Mouse (Mus musculus) frontal cortex, postnatal 25 days (tissue): Measurements from ENCODE around the gene Slc41a1.
A peak's percentile ranks its signal among the peaks of the same experiment; 100 is the strongest.

Source experiments
- DNase-seq, 2 experiments: peaks; one replicate each; pipeline ENCODE4 v3.0.0; 2022; ENCODE audit warnings: low spot score in 2 of 2

The Slc41a1 gene

GRCm38 (mm10) chr1:131827787-131828258 lies 530 bp downstream of the Slc41a1 start:
- DNase-seq: peak; percentile 85 to 90

GRCm38 (mm10) chr1:131828297-131829126 lies 1.2 kb downstream of the Slc41a1 start:
- no peak for DNase-seq

GRCm38 (mm10) chr1:131829279-131829678 lies 2.0 kb downstream of the Slc41a1 start:
- no peak for DNase-seq

- DNase-seq: no peak
Observed at GRCm38 (mm10) chr1:131830561-131830960, 3.3 kb downstream of the Slc41a1 start.

- no peak for DNase-seq
Observed at GRCm38 (mm10) chr1:131830971-131831641, 3.8 kb downstream of the Slc41a1 start.

GRCm38 (mm10) chr1:131837035-131837434 lies 9.7 kb downstream of the Slc41a1 start:
- DNase-seq: no peak

GRCm38 (mm10) chr1:131838542-131838941 lies 11.2 kb downstream of the Slc41a1 start:
- DNase-seq: no peak

- DNase-seq: no peak
Observed at GRCm38 (mm10) chr1:131839279-131839678, 12.0 kb downstream of the Slc41a1 start.

- no peak for DNase-seq
Observed at GRCm38 (mm10) chr1:131842221-131842620, 14.9 kb downstream of the Slc41a1 start.

GRCm38 (mm10) chr1:131843758-131844157 lies 16.5 kb downstream of the Slc41a1 start:
- no peak for DNase-seq

- no peak for DNase-seq
Observed at GRCm38 (mm10) chr1:131844883-131845282, 17.6 kb downstream of the Slc41a1 start.

- DNase-seq: peak; percentile 45 to 51
Observed at GRCm38 (mm10) chr1:131846255-131846654, 19.0 kb downstream of the Slc41a1 start.

- no peak for DNase-seq
Observed at GRCm38 (mm10) chr1:131861811-131862210, 34.5 kb downstream of the Slc41a1 start.

GRCm38 (mm10) chr1:131865596-131865995 lies 38.3 kb downstream of the Slc41a1 start:
- DNase-seq: no peak

- no peak for DNase-seq
Observed at GRCm38 (mm10) chr1:131866304-131866999, 39.2 kb downstream of the Slc41a1 start.

- DNase-seq: peak; percentile 75 to 82
Observed at GRCm38 (mm10) chr1:131867093-131867945, 40.0 kb downstream of the Slc41a1 start, which contains the start of gene Rab29. TSS of gene Rab29 (plus strand) at chr1:131867224.

- no peak for DNase-seq
Observed at GRCm38 (mm10) chr1:131867946-131868290, 40.6 kb downstream of the Slc41a1 start.

GRCm38 (mm10) chr1:131869561-131869960 lies 42.3 kb downstream of the Slc41a1 start:
- DNase-seq: no peak

- no peak for DNase-seq
Observed at GRCm38 (mm10) chr1:131872856-131873255, 45.6 kb downstream of the Slc41a1 start.

- DNase-seq: no peak
Observed at GRCm38 (mm10) chr1:131879816-131880215, 52.5 kb downstream of the Slc41a1 start.

GRCm38 (mm10) chr1:131882787-131883186 lies 55.5 kb downstream of the Slc41a1 start:
- no peak for DNase-seq
